Mouse (Mus musculus): ENCODE measurements around the gene Gpsm1. TPM values are rescaled to one million over a fixed set of nuclear protein-coding genes. Genes with fewer than 3 reads are reported as not detected.
A peak's percentile ranks its signal among the peaks of the same experiment; 100 is the strongest.
"Not testable (repeated sequence)": the region's sequence is repeated elsewhere in the genome, so short reads cannot be mapped to it uniquely, and the experiment has no call there.

Gene Gpsm1
- total RNA-seq, 1 experiment from 2014 or later, result 14.1 TPM

DNA sequence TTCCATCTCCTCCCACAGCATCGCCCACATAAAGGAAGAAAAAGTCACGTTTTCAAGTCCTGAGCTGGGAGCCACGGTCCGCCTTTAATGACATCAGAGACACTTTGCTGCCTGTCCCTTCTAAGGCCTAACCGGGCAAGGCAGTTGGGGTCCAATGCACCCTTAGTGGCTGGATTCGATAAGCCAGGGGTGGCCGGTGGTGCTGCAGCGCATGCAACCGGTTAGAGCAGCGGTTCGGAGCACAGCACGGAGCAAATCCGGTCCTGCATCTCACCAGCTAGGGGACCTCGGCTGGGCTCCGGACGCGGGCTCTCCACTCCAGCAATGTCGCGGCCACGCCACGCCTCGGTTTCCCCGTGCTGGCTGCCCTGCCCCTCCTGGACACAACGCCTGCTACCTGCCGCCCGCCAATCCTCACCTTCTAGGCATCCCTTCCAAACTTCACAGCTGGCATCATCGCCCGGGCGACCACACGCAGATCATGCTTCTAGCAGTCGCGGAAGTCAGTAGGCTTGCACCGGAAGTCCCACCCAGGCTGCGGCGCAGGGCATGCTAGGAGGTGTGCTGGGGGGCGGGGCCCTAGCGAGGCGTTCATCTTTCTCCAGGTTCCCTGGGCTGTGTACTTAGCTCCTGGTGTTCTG lies 64.9 kb downstream of the Gpsm1 start, which contains the start of gene Snapc4:
TSS of gene Snapc4 (minus strand) at position 523 of the 641 bp plus-strand sequence.
- peak; percentile 93 for DNase-seq

GRCm38 (mm10) chr2:26380871-26381270 lies 65.6 kb downstream of the Gpsm1 start:
- not testable (repeated sequence) for DNase-seq

- DNase-seq, result no peak
These were observed 72.4 kb downstream of the Gpsm1 start for GRCm38 (mm10) chr2:26387713-26388112.

DNA sequence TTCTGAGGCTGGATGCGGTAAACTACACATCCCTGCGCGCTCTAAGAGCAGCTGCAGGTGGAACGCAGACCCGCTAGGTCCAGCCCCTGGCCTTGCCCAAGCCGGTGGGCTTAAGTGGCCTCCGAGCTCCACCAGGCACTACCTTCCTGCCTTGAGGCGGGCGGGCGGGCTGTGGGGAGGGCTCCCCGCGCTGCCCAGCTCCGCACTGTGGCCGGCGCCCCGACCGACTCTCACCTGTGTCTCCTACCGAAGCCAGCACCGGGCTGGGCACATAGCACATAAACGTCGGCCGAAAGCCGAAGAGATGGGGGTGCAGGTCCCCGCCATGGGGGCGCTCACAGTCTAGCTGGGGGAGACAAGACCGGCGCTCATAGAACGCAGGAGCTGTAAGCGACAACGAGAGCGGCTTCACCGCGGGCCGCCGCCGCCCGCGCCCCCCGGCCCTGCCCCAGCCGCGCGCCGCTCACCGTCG lies 73.4 kb downstream of the Gpsm1 start:
- peak; percentile 57 for DNase-seq

GRCm38 (mm10) chr2:26389154-26389690 lies 73.9 kb downstream of the Gpsm1 start, which contains the start of the genes Entr1 and Pmpca:
Entr1 (minus strand) TSS chr2:26389316.
Pmpca (plus strand) TSS chr2:26389339.
- DNase-seq, result peak; percentile 92

DNA sequence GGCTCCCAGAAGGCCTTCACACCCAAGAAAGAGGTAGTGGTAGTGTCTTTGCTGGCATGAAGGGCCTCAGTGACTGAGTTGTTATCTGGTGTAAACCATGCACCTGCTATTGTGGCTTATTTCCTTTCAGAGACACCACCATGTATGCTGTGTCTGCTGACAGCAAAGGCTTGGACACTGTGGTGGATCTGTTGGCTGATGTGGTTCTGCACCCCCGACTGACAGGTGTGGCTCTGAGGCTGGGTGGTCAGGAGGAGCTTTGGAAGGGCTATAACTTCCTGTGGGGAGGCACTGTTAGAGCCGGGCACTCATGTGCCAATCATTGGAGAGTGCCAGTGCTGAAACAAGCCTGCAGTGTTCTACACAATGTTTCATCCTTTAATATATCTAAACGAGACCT lies 75.6 kb downstream of the Gpsm1 start:
- no peak for DNase-seq

DNA sequence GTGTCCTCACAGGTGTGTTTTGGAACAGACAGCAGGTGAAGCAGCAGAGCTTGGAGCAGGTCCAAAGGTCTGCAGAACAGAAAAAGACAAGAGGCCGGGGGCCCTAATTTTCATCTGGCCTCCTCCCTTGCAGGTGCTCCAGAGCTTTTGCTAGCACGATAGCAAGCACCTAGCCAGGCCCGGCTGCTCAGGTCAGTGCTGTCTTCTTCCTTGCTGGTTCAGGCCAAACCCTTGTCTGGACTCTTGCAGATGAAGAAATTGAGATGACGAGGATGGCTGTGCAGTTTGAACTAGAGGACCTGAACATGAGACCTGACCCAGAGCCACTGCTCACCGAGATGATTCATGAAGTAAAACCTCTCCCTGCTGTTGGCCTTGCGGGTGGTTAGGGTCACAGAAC lies 76.3 kb downstream of the Gpsm1 start:
- no peak for DNase-seq

Other genes with a start within 250 kb of the Gpsm1 start
- 25.9 and 30.5 TPM in 2 replicates for gene Nacc2, start 192.3 kb upstream of the Gpsm1 start, total RNA-seq (2021)
- 0.30 TPM in 1 of 2 replicates, not detected in the other for gene Lhx3, start 107.2 kb upstream of the Gpsm1 start, total RNA-seq (2021)
- gene Qsox2, start 78.0 kb upstream of the Gpsm1 start, total RNA-seq (2021), result 18.6 and 19.0 TPM in 2 replicates
- gene Ccdc187, start 21.0 kb upstream of the Gpsm1 start, total RNA-seq (2021), result 1.0 and 1.5 TPM in 2 replicates
- 19.0 and 19.8 TPM in 2 replicates for gene Dnlz, start 36.6 kb downstream of the Gpsm1 start, total RNA-seq (2021)
- 1.2 and 1.6 TPM in 2 replicates for gene Card9, start 45.4 kb downstream of the Gpsm1 start, total RNA-seq (2021)
- gene Snapc4, start 65.1 kb downstream of the Gpsm1 start, total RNA-seq (2021), result 26.9 and 33.7 TPM in 2 replicates
- gene Entr1, start 73.8 kb downstream of the Gpsm1 start, total RNA-seq (2021), result 83.5 and 94.9 TPM in 2 replicates
- 122 TPM in 2 replicates for gene Pmpca, start 73.8 kb downstream of the Gpsm1 start, total RNA-seq (2021)
- 14.5 and 16.9 TPM in 2 replicates for gene Inpp5e, start 93.7 kb downstream of the Gpsm1 start, total RNA-seq (2021)
- 50.1 and 54.6 TPM in 2 replicates for gene Sec16a, start 129.7 kb downstream of the Gpsm1 start, total RNA-seq (2021)
- 27.5 and 35.7 TPM in 2 replicates for gene Notch1, start 201.1 kb downstream of the Gpsm1 start, total RNA-seq (2021)